Mouse (Mus musculus): ENCODE data around the gene E130309D02Rik. TPM values are rescaled to one million over a fixed set of nuclear protein-coding genes. Genes with fewer than 3 reads are reported as not detected.

E130309D02Rik gene
- total RNA-seq, 2 experiments from 2014 or later, result 24.4 to 24.7 TPM

Other genes starting within 250 kb of the E130309D02Rik start
- 10 to 100 TPM; 42.6 to 42.8 TPM for gene Rnf216, start 202.4 kb downstream of the E130309D02Rik start, total RNA-seq (2021)
- gene Olfr718-ps1, start 167.8 kb downstream of the E130309D02Rik start, total RNA-seq (2021), result under 1 TPM; 0.09 to 0.14 TPM
- gene Rbak, start 134.6 kb downstream of the E130309D02Rik start, total RNA-seq (2021), result 10 to 100 TPM; 11.9 to 13.6 TPM
- gene Spdye4b, start 134.3 kb downstream of the E130309D02Rik start, total RNA-seq (2021), result not detected
- gene Spdye4a, start 88.5 kb downstream of the E130309D02Rik start, total RNA-seq (2021), result not detected
- gene Zfp12, start 80.2 kb downstream of the E130309D02Rik start, total RNA-seq (2021), result 10 to 100 TPM; 28.4 to 30.8 TPM
- 10 to 100 TPM; 18.6 to 20.1 TPM for gene Zfp316, start 45.3 kb downstream of the E130309D02Rik start, total RNA-seq (2021)
- gene Zfp853, start 21.7 kb downstream of the E130309D02Rik start, total RNA-seq (2021), result 1 to 10 TPM; 6.7 to 7.6 TPM
- gene Zdhhc4, start 13.9 kb upstream of the E130309D02Rik start, total RNA-seq (2021), result 10 to 100 TPM; 37.5 to 38.2 TPM
- gene Grid2ip, start 42.0 kb upstream of the E130309D02Rik start, total RNA-seq (2021), result 1 to 10 TPM; 1.6 TPM
- 10 to 100 TPM; 35.2 to 37.8 TPM for gene Kdelr2, start 88.5 kb upstream of the E130309D02Rik start, total RNA-seq (2021)
- gene Daglb, start 149.2 kb upstream of the E130309D02Rik start, total RNA-seq (2021), result 10 to 100 TPM; 26.4 to 32.7 TPM
- gene Rac1, start 212.7 kb upstream of the E130309D02Rik start, total RNA-seq (2021), result 100 to 1,000 TPM; 354 to 378 TPM